Mouse (Mus musculus) kidney, postnatal 0 days (tissue): Measurements from ENCODE around the gene Hoxa7. TPM values are rescaled to one million over a fixed set of nuclear protein-coding genes. Genes with fewer than 3 reads are reported as not detected.

Experiments
- ATAC-seq: fragments of 200-750 bp; cut with Nextera tagmentation; replicated peaks from 2 replicates; pipeline ENCODE4 v1.8.0; 2017; ENCODE audit warnings: low read depth, moderate number of reproducible peaks, moderate TSS enrichment, moderate library complexity; ENCODE audit not compliant: low FRiP score
- DNase-seq: peaks from one replicate; pipeline ENCODE4 v3.0.0-alpha.2; 2016; ENCODE audit warnings: low spot score
- H3K27ac ChIP-seq: fragments of 300-500 bp; sonication (generic); 2 replicates; pipeline ENCODE4 v1.5.1; 2014; ENCODE audit warnings: mild to moderate bottlenecking
- H3K27me3 ChIP-seq: fragments of 300-500 bp; sonication (generic); 2 replicates; pipeline ENCODE4 v1.6.1; 2014; ENCODE audit warnings: low read length, mixed read lengths; ENCODE audit not compliant: insufficient read depth
- H3K36me3 ChIP-seq: fragments of 300-500 bp; sonication (generic); 2 replicates; pipeline ENCODE4 v1.6.1; 2014; ENCODE audit warnings: low read length, mixed read lengths; ENCODE audit not compliant: insufficient read depth
- H3K4me1 ChIP-seq: fragments of 300-500 bp; sonication (generic); replicated peaks from 2 replicates; pipeline ENCODE4 v1.6.1; 2014; ENCODE audit warnings: antibody characterized with exemption, low read length, mixed read lengths; ENCODE audit not compliant: insufficient read depth
- H3K4me2 ChIP-seq: fragments of 300-500 bp; sonication (generic); 2 replicates; pipeline ENCODE4 v1.6.1; 2014; ENCODE audit warnings: mild to moderate bottlenecking, low read length, moderate library complexity, mixed read lengths
- H3K4me3 ChIP-seq: fragments of 300-500 bp; sonication (generic); replicated peaks from 2 replicates; pipeline ENCODE4 v1.5.1; 2014; ENCODE audit warnings: low read depth, low read length
- H3K9ac ChIP-seq: fragments of 300-500 bp; sonication (generic); 2 replicates; pipeline ENCODE4 v1.6.1; 2014; ENCODE audit warnings: low read depth, low read length
- H3K9me3 ChIP-seq: fragments of 300-500 bp; sonication (generic); replicated peaks from 2 replicates; pipeline ENCODE4 v1.6.1; 2016; ENCODE audit warnings: low read length, inconsistent platforms, mixed read lengths
- CTCF ChIP-seq: IDR thresholded peaks from 2 replicates; pipeline ENCODE4 v1.5.1; 2016; ENCODE audit warnings: antibody characterized with exemption, low read depth, mild to moderate bottlenecking, moderate library complexity
- WGBS: fragments of 180-500 bp; shearing (Covaris S2); extraction: QIAGEN DNeasy Blood & Tissue Kit; methylation state at CpG from one replicate; pipeline ENCODE4 v1.1.7; 2014; 5-methylcytosine and 5-hydroxymethylcytosine counted together
- polyA plus RNA-seq: library from polyadenylated mRNA; unstranded; fragments of >200 nt; fragmentation: Nextera tagmentation; extraction: Ambion mirVana; gene quantifications from 2 replicates; pipeline ENCODE4 v1.2.1, GENCODE M21; 2015

The Hoxa7 gene
- polyA plus RNA-seq, 1 experiment from 2014 or later: 29.7 TPM

GRCm38 (mm10) chr6:52208868-52209684 is 12.6 kb downstream of the Hoxa7 start:
- peak overlapping the region; percentile 89 for H3K4me2 ChIP-seq
- peak overlapping the region; percentile 78 for H3K4me3 ChIP-seq
- WGBS: 5% methylated on average over 17 of the region's 18 CpGs
- H3K36me3 ChIP-seq: 0 out of 2 replicates have a peak, but pooled peaks cover 4% of the 10 kb centered on the region
- no peak for TF ChIP-seq CTCF
- no peaks in the 10 kb centered on the region for H3K27me3 ChIP-seq
- DNase-seq (peak; percentile 64), ATAC-seq (no peak)
- peak overlapping the region; percentile 85 for H3K27ac ChIP-seq
- peak overlapping the region; percentile 64 for H3K9ac ChIP-seq
- H3K4me1 ChIP-seq: peaks cover 42% of the 10 kb centered on the region
- no peaks in the 10 kb centered on the region for H3K9me3 ChIP-seq

GRCm38 (mm10) chr6:52208072-52208867 is 13.4 kb downstream of the Hoxa7 start, which contains the start of gene Hoxa6:
Gene Hoxa6, minus strand, starts transcription at chr6:52208722.
- TF ChIP-seq CTCF: no peak
- Histone ChIP-seq H3K4me1 (peaks cover 42% of the 10 kb centered on the region), H3K9ac (peak within 1 kb of the TSS; percentile 64), H3K36me3 (0 out of 2 replicates have a peak, but pooled peaks cover 7% of the 10 kb centered on the region), H3K27ac (peak within 1 kb of the TSS; percentile 85), H3K4me2 (peak within 1 kb of the TSS; percentile 89), H3K9me3 (no peaks in the 10 kb centered on the region), H3K4me3 (peak within 1 kb of the TSS; percentile 78), H3K27me3 (no peaks in the 10 kb centered on the region)
- no peak for ATAC-seq
- peak; percentile 79 for DNase-seq
- WGBS: 2% methylated on average over 47 of the region's 47 CpGs

- H3K4me3 ChIP-seq: no peak overlapping the region
Measured at GRCm38 (mm10) chr6:52207684-52207976, 14.0 kb downstream of the Hoxa7 start.

GRCm38 (mm10) chr6:52206882-52207683 is 14.6 kb downstream of the Hoxa7 start:
- peak overlapping the region; percentile 89 for H3K4me2 ChIP-seq
- no peaks in the 10 kb centered on the region for H3K9me3 ChIP-seq
- H3K27ac ChIP-seq: peak overlapping the region; percentile 15; the same call in 1 of the 2 replicates
- H3K4me3 ChIP-seq: no peak overlapping the region
- H3K9ac ChIP-seq: peak overlapping the region; percentile 47; the same call in 1 of the 2 replicates
- 0 out of 2 replicates have a peak, but pooled peaks cover 7% of the 10 kb centered on the region for H3K36me3 ChIP-seq
- WGBS: 36% methylated on average over 4 of the region's 4 CpGs
- ATAC-seq: no peak
- no peak for DNase-seq
- no peaks in the 10 kb centered on the region for H3K27me3 ChIP-seq
- TF ChIP-seq CTCF: no peak
- H3K4me1 ChIP-seq: peaks cover 44% of the 10 kb centered on the region

More at GRCm38 (mm10) chr6:52207684-52207976, 14.0 kb downstream of the Hoxa7 start:
- peak; percentile 68 for DNase-seq
- peak overlapping the region; percentile 89 for H3K4me2 ChIP-seq
- H3K4me1 ChIP-seq: peaks cover 44% of the 10 kb centered on the region
- peak overlapping the region; percentile 47; the same call in 1 of the 2 replicates for H3K9ac ChIP-seq
- 0 out of 2 replicates have a peak, but pooled peaks cover 7% of the 10 kb centered on the region for H3K36me3 ChIP-seq
- H3K27me3 ChIP-seq: no peaks in the 10 kb centered on the region
- peak overlapping the region; percentile 15; the same call in 1 of the 2 replicates for H3K27ac ChIP-seq
- ATAC-seq: no peak
- H3K9me3 ChIP-seq: no peaks in the 10 kb centered on the region
- no peak for TF ChIP-seq CTCF

DNA sequence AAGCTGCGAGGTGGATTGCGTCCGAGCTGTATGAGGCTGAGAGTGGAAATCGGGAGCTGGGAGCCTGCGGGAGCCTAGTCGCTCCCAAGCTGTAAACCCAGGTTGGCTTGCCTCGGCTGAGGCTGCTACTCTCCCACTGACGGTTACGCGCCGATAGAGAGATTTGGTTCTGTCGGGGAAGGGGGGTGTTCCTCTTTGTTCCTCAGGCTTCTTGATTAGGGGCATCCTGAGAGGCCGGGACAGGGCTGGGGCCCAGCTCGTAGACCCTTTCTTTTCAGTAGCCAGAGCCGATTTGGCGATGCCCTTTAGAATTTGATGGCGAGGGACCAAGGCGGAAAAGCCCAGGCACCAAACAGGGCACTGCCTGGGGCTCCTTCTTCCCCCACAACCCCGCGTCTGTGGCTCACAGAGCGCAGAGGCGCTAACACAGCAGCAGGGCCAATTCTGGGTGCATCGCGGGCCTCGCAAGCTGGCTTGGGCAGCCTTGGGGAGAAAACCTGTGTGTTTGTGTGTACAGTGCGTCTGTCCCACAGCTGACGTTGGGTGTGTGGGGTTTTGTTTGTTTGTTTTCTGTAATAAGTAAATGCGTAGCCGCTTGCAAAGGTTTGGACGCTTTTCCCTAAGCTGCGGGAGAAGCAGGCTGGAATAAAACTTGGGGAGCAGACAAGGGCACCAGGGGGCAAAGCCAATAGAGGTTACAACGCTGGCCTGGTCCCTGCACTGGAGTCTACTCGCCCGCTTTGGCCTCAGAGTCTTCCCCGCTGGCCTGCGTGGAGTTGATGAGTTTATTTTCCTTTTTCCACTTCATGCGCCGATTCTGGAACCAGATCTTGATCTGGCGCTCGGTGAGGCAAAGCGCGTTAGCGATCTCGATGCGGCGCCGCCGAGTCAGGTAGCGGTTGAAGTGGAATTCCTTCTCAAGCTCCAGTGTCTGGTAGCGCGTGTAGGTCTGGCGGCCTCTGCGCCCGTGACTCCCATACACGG is 15.7 kb downstream of the Hoxa7 start:
- WGBS: 21% methylated on average over 55 of the region's 55 CpGs
- Histone ChIP-seq H3K36me3 (0 out of 2 replicates have a peak, but pooled peaks cover 7% of the 10 kb centered on the region), H3K4me3 (peak overlapping the region; percentile 13; the same call in 1 of the 2 replicates), H3K9ac (peak overlapping the region; percentile 33), H3K9me3 (no peaks in the 10 kb centered on the region), H3K27ac (peak overlapping the region; percentile 74), H3K4me2 (peak overlapping the region; percentile 89), H3K4me1 (peaks cover 42% of the 10 kb centered on the region), H3K27me3 (no peaks in the 10 kb centered on the region)
- ATAC-seq (no peak), DNase-seq (no peak)
- TF ChIP-seq CTCF: no peak
